Mouse (Mus musculus) cortical plate, adult 2 months (tissue): ENCODE data around the gene Atp1b2.

Experiments used
- CTCF ChIP-seq: fragments of 200-500 bp; IDR thresholded peaks from 2 replicates; pipeline ENCODE4 v1.5.1; 2011; ENCODE audit warnings: mild to moderate bottlenecking, control low read depth, low read length; ENCODE audit not compliant: insufficient read depth; ENCODE audit errors: extremely low read depth
- POLR2A ChIP-seq: fragments of 200-500 bp; IDR thresholded peaks from 2 replicates; pipeline ENCODE4 v1.6.1; 2011; ENCODE audit warnings: mild to moderate bottlenecking, low read length, control low read depth; ENCODE audit not compliant: insufficient read depth; ENCODE audit errors: extremely low read depth

DNA sequence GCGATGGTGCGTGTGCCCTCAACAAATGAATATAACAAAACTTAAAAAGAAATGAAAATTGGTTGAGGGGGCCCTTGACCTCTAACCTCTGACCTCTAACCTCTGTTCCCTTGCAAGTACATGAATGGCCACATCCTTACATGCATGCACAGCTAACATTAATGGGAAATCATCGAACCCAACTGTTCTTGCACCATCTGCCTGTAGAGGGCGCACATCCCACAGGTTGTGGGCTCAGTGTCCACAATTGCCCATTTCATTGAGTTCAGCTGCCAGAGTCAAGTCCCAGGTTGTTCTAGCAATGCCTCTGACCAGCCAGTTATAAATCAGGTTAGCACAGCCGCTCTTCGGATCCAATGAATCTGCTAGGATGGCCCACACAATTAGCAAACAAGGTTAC lies 22.5 kb upstream of the Atp1b2 start:
- TF ChIP-seq CTCF: peak; percentile 97
- TF ChIP-seq POLR2A: no peak
